ENCODE assay signal across 9 mouse cellular contexts in the genomic region with DNA sequence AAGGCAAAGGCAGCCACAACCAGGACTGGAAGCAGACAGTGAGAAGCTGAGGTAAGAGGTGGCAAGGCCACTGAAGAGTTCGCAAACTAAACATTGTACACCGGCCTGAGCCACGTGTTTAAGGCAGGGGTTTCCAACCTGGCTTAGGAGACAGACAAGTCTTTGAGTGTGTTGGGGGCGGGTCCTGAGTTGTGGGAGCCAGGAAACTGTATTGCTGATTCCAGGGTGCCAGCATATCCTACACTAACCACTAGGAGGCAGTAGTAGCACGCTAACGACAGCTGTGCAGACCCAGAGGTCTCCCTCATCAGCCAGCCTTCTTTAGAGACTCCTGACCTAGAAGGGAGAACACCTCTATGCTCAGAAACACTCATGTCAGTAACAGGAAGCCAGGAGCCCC. TPM values are rescaled to one million over a fixed set of nuclear protein-coding genes. Genes with fewer than 3 reads are reported as not detected.
DNase-seq lines count a peak whose midpoint lies in the region; ATAC-seq and TF ChIP-seq lines count a peak whose summit lies in the region.
"Had no signal": no experiment of that assay in that cellular context is flagged by ENCODE, and none has a peak within 500 bp of the region (broad histone marks: within the 10 kb centered on the region; RNA-seq: fewer than 3 reads in every experiment).

No protein-coding gene starts in this region.

- no peak overlapping the region for H3K27ac ChIP-seq in forebrain, embryonic 10.5 days
- no peak overlapping the region for H3K27ac ChIP-seq in forebrain, embryonic 12.5 days
- H3K27ac ChIP-seq in midbrain, postnatal 0 days (ENCODE audit: low read depth, low read length) = no peak overlapping the region

- no peak for ATAC-seq in forebrain, embryonic 12.5 days (ENCODE audit: low FRiP score)
- no peak for ATAC-seq in midbrain, postnatal 0 days (ENCODE audit: low FRiP score)

- peaks cover 15% of the 10 kb centered on the region for H3K4me1 ChIP-seq in forebrain, embryonic 10.5 days
- peaks cover 14% of the 10 kb centered on the region; the same call in 1 of the 2 replicates for H3K4me1 ChIP-seq in forebrain, embryonic 12.5 days
- no peaks in the 10 kb centered on the region for H3K4me1 ChIP-seq in midbrain, postnatal 0 days (ENCODE audit: insufficient read depth, low read length)

- H3K9ac ChIP-seq in forebrain, embryonic 12.5 days = no peak overlapping the region
- H3K9ac ChIP-seq in midbrain, postnatal 0 days (replicated peaks; ENCODE audit: low read length, poor library complexity, severe bottlenecking) = no peak overlapping the region

- TF ChIP-seq CTCF in midbrain, postnatal 0 days (IDR thresholded peaks at IDR 0.05) = peak; percentile 59

- peaks cover 4% of the 10 kb centered on the region; the same call in 1 of the 2 replicates for H3K27me3 ChIP-seq in forebrain, embryonic 10.5 days (ENCODE audit: poor library complexity, severe bottlenecking)
- H3K27me3 ChIP-seq in forebrain, embryonic 12.5 days = 0 out of 2 replicates have a peak, but pooled peaks cover 6% of the 10 kb centered on the region
- H3K27me3 ChIP-seq in midbrain, postnatal 0 days (ENCODE audit: insufficient read depth, low read length) = no peaks in the 10 kb centered on the region

- WGBS in forebrain, embryonic 10.5 days = 10% methylated on average over 6 of the region's 6 CpGs
- 15% methylated on average over 6 of the region's 6 CpGs for WGBS in forebrain, embryonic 12.5 days
- WGBS in midbrain, postnatal 0 days = 14% methylated on average over 6 of the region's 6 CpGs

- H3K4me2 ChIP-seq in forebrain, embryonic 12.5 days = no peak overlapping the region
- H3K4me2 ChIP-seq in midbrain, postnatal 0 days (ENCODE audit: low read depth, low read length, poor library complexity, severe bottlenecking) = no peak overlapping the region

- H3K4me3 ChIP-seq in forebrain, embryonic 10.5 days = no peak overlapping the region
- H3K4me3 ChIP-seq in forebrain, embryonic 12.5 days (replicated peaks) = no peak overlapping the region
- H3K4me3 ChIP-seq in midbrain, postnatal 0 days (ENCODE audit: low read depth, low read length) = no peak overlapping the region

- no peaks in the 10 kb centered on the region for H3K36me3 ChIP-seq in forebrain, embryonic 10.5 days (replicated peaks)
- H3K36me3 ChIP-seq in forebrain, embryonic 12.5 days (replicated peaks) = no peaks in the 10 kb centered on the region
- no peaks in the 10 kb centered on the region for H3K36me3 ChIP-seq in midbrain, postnatal 0 days (ENCODE audit: insufficient read depth, low read length)

- no peaks in the 10 kb centered on the region for H3K9me3 ChIP-seq in forebrain, embryonic 10.5 days
- H3K9me3 ChIP-seq in forebrain, embryonic 12.5 days = no peaks in the 10 kb centered on the region
- H3K9me3 ChIP-seq in midbrain, postnatal 0 days (ENCODE audit: low read length) = no peaks in the 10 kb centered on the region

- peak; percentile 31 for DNase-seq in forebrain, embryonic 10.5 days (ENCODE audit: extremely low spot score, low spot score)
- DNase-seq in spleen, postnatal 4 days (ENCODE audit: low spot score in 2 of 2) = peak; percentile 46 to 73
- no peak for DNase-seq in spleen, adult 12 weeks (ENCODE audit: low spot score)
- peak; percentile 89 for DNase-seq in induced T-regulatory cell, adult 2 months (ENCODE audit: low read depth)
- DNase-seq in midbrain, postnatal 0 days (ENCODE audit: low spot score) = peak; percentile 15
- DNase-seq in gastrocnemius, adult 18-20 months (ENCODE audit: low spot score) = no peak
- DNase-seq in cerebellum, adult 18-20 months = no peak

RNA-seq across cellular contexts. Expression of a gene that starts 35.7 kb away (rescaled TPM):
- 0.20 and 0.26 TPM in 2 replicates for polyA plus RNA-seq in forebrain, embryonic 10.5 days (2016; fragmentation: Nextera tagmentation; extraction: Ambion mirVana)
- polyA plus RNA-seq in forebrain, embryonic 12.5 days (2016; fragmentation: Nextera tagmentation; extraction: Ambion mirVana) = 0.51 and 0.63 TPM in 2 replicates
- total RNA-seq in midbrain, postnatal 0 days (2014; rRNA removed) = 0.77 and 2.1 TPM in 2 replicates
- 0.67 and 1.1 TPM in 2 replicates for polyA plus RNA-seq in midbrain, postnatal 0 days (2015; fragmentation: Nextera tagmentation; extraction: Ambion mirVana)
- 10 to 100 TPM in 1 of 2 experiments, 1 to 10 TPM in 1; 7.9 to 13.9 TPM for total RNA-seq in gastrocnemius, adult 18-20 months (2021)

RNA-seq across cellular contexts. Expression of a gene that starts 35.8 kb away (rescaled TPM):
- polyA plus RNA-seq in forebrain, embryonic 10.5 days (2016; fragmentation: Nextera tagmentation; extraction: Ambion mirVana) = 1.2 and 1.7 TPM in 2 replicates
- polyA plus RNA-seq in forebrain, embryonic 12.5 days (2016; fragmentation: Nextera tagmentation; extraction: Ambion mirVana) = 1.6 and 1.9 TPM in 2 replicates
- 1.6 and 2.4 TPM in 2 replicates for total RNA-seq in midbrain, postnatal 0 days (2014; rRNA removed)
- 1.9 and 2.7 TPM in 2 replicates for polyA plus RNA-seq in midbrain, postnatal 0 days (2015; fragmentation: Nextera tagmentation; extraction: Ambion mirVana)
- 10 to 100 TPM in 1 of 2 experiments, 1 to 10 TPM in 1; 6.7 to 13.8 TPM for total RNA-seq in gastrocnemius, adult 18-20 months (2021)

RNA-seq across cellular contexts. Expression of a gene that starts 39.4 kb away (rescaled TPM):
- not detected in 2 replicates for polyA plus RNA-seq in forebrain, embryonic 10.5 days (2016; fragmentation: Nextera tagmentation; extraction: Ambion mirVana)
- polyA plus RNA-seq in forebrain, embryonic 12.5 days (2016; fragmentation: Nextera tagmentation; extraction: Ambion mirVana) = not detected in 2 replicates
- total RNA-seq in midbrain, postnatal 0 days (2014; rRNA removed) = 0.09 and 0.38 TPM in 2 replicates
- not detected in 2 replicates for polyA plus RNA-seq in midbrain, postnatal 0 days (2015; fragmentation: Nextera tagmentation; extraction: Ambion mirVana)
- total RNA-seq in gastrocnemius, adult 18-20 months (2021) = not detected
- polyA plus RNA-seq: neural tube, embryonic 14.5 days had no signal

Comparison
In these comparisons a context has a peak if more than half of its experiments do, and no peak if none do; other contexts are left out.
1. DNase-seq: peak in forebrain, embryonic 10.5 days (single experiment), spleen, postnatal 4 days (2 of 2), induced T-regulatory cell, adult 2 months (single experiment) and midbrain, postnatal 0 days (single experiment); none in spleen, adult 12 weeks (single experiment), gastrocnemius, adult 18-20 months (single experiment) and cerebellum, adult 18-20 months (0 of 2).